Mouse (Mus musculus) cortical plate, adult 2 months (tissue): ENCODE data around the gene Aff3.

Experiments
- CTCF ChIP-seq: fragments of 200-500 bp; IDR thresholded peaks from 2 replicates; pipeline ENCODE4 v1.5.1; 2011; ENCODE audit warnings: mild to moderate bottlenecking, control low read depth, low read length; ENCODE audit not compliant: insufficient read depth; ENCODE audit errors: extremely low read depth
- POLR2A ChIP-seq: fragments of 200-500 bp; IDR thresholded peaks from 2 replicates; pipeline ENCODE4 v1.6.1; 2011; ENCODE audit warnings: mild to moderate bottlenecking, low read length, control low read depth; ENCODE audit not compliant: insufficient read depth; ENCODE audit errors: extremely low read depth

GRCm38 (mm10) chr1:38308705-38308996 lies 356.1 kb downstream of the Aff3 start:
- no peak for TF ChIP-seq CTCF
- no peak for TF ChIP-seq POLR2A
